Mouse (Mus musculus): ENCODE measurements at regions not wholly inside any gene's neighbourhood (a gene's known extent, or its start where the extent isn't known, plus 50 kb on each side); places are given as distances from the start of the nearest gene placed in this dataset.
"Not testable (repeated sequence)": the region's sequence is repeated elsewhere in the genome, so short reads cannot be mapped to it uniquely, and the experiment has no call there.

DNA sequence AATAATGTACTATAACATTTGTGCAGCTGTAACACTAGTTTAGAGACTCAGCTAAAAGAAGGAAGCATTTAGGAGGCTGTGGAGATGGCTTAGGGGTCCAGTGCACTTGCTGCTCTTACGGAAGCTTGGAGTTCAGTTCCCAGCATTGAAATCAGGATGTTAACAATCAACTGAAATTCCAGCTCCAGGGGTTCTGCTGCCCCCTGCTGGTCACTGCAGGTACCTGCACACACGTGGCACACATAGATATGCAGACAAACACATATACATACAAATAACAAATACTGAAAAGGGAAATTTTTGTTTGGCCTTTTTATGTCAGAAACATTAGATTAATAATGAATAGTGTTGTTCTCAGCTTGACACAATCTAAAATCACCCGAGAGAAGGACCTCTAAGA, 322.5 kb downstream of the Ajap1 start:
- DNase-seq (ENCODE audit: low spot score), result no peak

DNA sequence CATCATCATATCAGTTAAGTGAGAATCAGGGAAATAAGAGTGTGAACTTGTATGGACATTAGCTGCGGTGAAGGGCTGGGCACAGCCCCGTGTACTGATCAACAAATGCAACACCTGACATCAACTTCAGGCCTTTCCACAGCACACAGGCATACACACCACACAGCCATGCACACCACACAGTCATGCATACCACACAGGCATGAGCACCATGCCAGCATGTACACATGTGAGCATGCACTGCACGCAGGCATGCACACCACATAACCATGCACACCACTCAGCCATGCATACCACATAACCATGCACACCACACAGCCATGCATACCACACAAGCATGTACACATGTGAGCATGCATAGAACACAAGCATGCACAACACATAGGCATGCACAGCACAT, 325.0 kb downstream of the Ajap1 start:
- no peak for DNase-seq (ENCODE audit: low spot score)

DNA sequence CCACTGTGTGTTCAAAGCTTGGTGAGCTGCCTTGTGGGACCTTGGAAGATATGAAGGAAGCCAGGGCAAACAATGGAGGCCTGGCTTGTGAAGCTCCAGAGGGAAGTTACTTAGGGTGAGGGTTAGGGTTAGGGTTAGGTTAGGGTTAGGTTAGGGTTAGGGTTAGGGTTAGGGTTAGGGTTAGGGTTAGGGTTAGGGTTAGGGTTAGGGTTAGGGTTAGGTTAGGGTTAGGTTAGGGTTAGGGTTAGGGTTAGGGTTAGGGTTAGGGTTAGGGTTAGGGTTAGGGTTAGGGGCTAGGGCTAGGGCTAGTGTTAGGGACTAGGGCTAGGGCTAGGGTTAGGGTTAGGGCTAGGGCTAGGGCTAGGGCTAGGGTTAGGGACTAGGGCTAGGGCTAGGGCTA, 329.7 kb downstream of the Ajap1 start:
- DNase-seq (ENCODE audit: low spot score), result not testable (repeated sequence)

- no peak for DNase-seq (ENCODE audit: low spot score)
These were observed 349.5 kb downstream of the Ajap1 start for GRCm38 (mm10) chr4:153133147-153133546.

DNA sequence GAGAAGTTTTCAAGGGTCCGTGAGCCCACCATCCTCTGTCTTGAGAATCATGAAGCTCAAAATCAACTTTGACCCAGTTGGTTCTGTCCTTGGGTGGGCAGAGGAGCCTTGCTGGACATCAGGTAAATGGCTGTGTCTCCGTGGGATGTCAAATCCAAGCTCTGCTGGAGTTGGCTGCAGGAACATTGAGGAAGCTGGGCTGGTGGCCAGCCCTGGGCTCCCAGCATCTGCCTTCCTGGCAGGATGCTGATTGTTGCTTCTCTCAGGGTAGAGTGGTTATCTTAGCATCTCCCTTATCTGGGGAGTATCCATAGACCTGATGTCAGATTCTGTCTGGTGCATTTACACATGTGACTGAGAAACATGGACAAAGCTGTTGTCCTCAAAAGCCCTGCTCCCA, 353.3 kb downstream of the Ajap1 start:
- no peak for DNase-seq (ENCODE audit: low spot score)

- DNase-seq (ENCODE audit: low spot score), result no peak
These were observed 354.4 kb downstream of the Ajap1 start for GRCm38 (mm10) chr4:153128162-153128561.

GRCm38 (mm10) chr4:153120480-153120879, 362.1 kb downstream of the Ajap1 start:
- no peak for DNase-seq (ENCODE audit: low spot score)

- no peak for DNase-seq (ENCODE audit: low spot score)
These were observed 362.9 kb downstream of the Ajap1 start for GRCm38 (mm10) chr4:153119647-153120102.

DNA sequence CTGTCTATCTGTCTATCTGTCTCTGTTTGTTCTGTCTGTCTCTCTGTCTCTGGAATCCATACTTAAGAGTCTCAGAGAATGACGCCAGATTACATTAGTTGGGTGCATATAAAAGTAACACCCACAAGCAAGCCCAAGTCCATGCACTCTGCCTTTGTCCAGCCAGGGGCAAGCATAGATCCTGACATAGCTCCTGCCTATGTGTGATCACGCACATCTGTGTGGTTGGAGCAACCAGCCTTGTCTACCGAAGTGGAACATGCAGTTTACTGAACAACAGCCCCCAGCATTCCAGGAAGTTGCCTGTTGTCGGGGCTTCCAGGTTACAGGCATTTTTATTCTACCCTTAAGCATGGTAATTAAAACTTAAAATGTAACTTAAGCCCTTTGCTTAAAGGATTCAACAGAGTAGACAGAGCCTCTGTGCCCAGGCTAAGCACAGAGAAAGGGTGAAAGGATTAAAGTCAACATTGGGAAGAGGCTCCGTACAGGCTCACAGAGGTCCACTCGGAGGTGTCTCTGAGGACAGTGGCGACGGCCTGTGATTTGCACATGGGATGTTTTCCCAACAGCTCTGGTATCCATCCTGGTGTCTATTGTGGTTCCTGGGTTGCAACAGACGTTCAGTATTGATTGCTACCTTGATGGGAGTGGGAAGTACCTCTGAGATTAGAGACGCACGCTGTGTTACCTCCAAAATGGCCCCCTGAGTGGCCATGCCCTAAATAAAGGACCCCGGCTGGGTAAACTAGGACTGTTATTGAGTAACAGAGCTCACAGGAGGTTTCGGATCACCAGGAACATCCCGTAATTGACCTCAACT, 363.6 kb downstream of the Ajap1 start:
- no peak for DNase-seq (ENCODE audit: low spot score)

DNA sequence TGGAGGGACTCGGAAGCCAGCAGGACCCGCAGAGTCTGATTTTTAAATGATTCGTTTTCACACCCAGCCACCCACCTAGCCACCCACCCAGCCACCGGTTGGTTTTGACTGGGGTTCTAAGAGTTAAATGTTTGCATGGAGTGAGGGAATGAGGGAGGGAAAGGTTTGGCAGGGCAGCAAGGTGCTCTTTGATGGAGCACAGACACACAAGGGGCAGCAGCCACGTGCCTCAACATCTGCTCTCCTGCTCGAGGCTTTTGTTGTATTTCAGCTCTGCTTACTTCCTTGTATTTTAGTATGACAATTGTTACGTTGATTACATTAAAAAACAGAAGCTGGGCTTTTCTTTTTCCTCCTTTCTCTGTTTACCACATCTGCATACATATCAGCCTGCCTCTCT, 367.6 kb downstream of the Ajap1 start:
- no peak for DNase-seq (ENCODE audit: low spot score)

- no peak for DNase-seq (ENCODE audit: low spot score)
These were observed 369.0 kb downstream of the Ajap1 start for GRCm38 (mm10) chr4:153113577-153113976.

DNA sequence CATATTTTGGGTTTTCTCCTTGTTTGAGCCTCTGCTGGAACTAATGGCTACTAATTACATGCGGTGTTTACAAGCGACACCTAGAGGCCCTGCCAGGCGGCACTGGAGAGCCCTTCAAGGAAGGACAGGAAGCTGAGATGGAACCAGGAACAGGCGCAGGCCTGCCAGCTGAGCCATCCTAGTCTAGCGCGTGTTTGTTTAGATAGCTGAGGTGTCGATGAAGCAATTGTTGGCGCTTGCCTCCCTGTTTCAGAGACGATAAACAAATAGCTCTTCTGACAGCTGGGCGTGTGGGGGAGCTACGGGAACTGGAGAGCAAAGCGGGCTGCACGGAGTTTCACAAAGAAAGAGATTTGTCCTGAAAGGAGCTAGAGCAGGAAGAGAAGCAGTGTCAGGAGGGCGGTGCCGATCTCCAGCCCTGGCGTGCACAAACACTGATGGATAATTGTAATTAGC, 372.3 kb downstream of the Ajap1 start:
- no peak for DNase-seq (ENCODE audit: low spot score)

GRCm38 (mm10) chr4:153098591-153098990, 384.0 kb downstream of the Ajap1 start:
- no peak for DNase-seq (ENCODE audit: low spot score)

DNA sequence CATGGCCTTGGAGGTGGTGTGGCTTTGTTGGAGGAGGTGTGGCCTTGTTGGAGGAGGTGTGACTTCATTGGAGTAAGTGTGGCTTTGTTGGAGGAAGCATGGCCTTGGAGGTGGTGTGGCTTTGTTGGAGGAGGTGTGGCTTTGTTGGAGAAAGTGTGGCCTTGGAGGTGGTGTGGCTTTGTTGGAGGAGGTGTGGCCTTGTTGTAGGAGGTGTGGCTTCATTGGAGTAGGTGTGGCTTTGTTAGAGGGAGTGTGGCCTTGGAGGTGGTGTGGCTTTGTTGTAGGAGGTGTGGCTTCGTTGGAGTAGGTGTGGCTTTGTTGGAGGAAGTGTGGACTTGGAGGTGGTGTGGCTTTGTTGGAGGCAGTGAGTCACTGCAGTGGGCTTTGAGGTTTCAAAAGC, 385.0 kb downstream of the Ajap1 start:
- no peak for DNase-seq (ENCODE audit: low spot score)

DNA sequence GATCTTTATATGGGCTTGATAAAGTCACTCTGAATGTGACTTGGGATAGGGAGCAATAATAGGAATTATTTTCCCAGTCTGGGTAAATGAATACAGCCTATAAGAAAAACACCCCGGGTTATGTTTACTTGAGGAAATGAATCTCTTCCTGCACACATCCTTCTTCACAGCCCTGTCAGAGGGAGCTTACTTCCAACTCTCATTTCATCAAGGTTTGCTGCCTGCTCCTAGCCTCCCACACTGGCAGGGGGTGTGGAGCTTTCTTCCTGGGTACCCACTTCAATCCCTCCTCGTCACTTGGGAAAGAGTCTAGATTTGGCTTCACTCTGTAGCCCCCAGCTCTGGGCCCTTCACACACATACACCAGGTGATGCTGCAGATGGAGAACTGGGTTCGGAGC, 389.5 kb downstream of the Ajap1 start:
- no peak for DNase-seq (ENCODE audit: low spot score)

- no peak for DNase-seq (ENCODE audit: low spot score)
These were observed 400.4 kb downstream of the Ajap1 start for GRCm38 (mm10) chr4:153082166-153082565.

- DNase-seq (ENCODE audit: low spot score), result no peak
These were observed 408.0 kb downstream of the Ajap1 start for GRCm38 (mm10) chr4:153074590-153074989.

- no peak for DNase-seq (ENCODE audit: low spot score)
These were observed 412.3 kb downstream of the Ajap1 start for GRCm38 (mm10) chr4:153070190-153070745.

- no peak for DNase-seq (ENCODE audit: low spot score)
These were observed 414.1 kb downstream of the Ajap1 start for GRCm38 (mm10) chr4:153068484-153069033.

- no peak for DNase-seq (ENCODE audit: low spot score)
These were observed 418.5 kb downstream of the Ajap1 start for GRCm38 (mm10) chr4:153064021-153064605.

DNA sequence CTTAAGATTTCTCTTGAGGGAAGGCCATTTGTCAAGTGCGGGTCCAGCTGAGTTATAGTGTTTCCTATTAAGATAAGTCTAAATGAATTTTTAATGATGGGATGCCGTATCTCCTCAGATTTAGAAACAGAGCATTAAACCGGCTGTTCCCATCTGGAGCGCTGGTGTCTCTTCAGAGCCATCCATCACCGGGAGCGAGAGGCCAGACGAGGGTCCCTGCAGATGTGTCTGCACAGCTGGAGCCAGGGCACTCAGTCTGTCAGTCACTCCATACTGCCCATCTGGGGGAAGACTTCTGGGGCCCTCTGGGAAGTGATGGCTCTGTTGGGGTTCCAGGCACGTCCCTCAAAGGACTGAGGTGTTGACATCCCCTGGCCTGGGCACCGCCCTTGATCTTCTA, 419.2 kb downstream of the Ajap1 start:
- no peak for DNase-seq (ENCODE audit: low spot score)

DNA sequence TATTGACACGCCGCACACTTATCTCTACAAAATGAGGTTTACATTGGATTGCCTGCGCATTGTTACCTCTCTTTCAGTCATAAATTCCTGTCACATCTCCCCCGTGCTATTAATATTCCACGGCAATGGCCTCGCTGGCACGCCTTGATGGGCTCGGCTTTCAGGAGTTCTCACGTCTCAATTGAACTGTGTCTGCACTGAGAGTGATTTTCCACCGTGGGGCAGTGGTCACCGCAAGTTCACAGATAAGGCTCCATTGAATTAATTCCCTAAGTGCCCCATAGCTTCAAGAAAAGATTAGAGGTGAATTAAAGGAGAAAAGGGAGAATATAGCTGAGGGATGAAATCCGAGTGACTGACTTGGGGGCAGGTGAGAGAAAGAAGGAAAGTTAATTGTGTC, 424.5 kb downstream of the Ajap1 start:
- DNase-seq (ENCODE audit: low spot score), result no peak

Data from thymus, postnatal 0 days (tissue).